Mouse (Mus musculus): ENCODE results near the gene Arhgef17.

The Arhgef17 gene

GRCm38 (mm10) chr7:100941169-100941568 is 9.3 kb upstream of the Arhgef17 start:
- no peak for DNase-seq (ENCODE audit: low spot score)

- no peak for DNase-seq (ENCODE audit: low spot score)
Observed at GRCm38 (mm10) chr7:100938106-100938505, 6.2 kb upstream of the Arhgef17 start.

- DNase-seq (ENCODE audit: low spot score) = no peak
Observed at GRCm38 (mm10) chr7:100937481-100937880, 5.6 kb upstream of the Arhgef17 start.

- no peak for DNase-seq (ENCODE audit: low spot score)
Observed at GRCm38 (mm10) chr7:100933520-100933919, 1.6 kb upstream of the Arhgef17 start.

- DNase-seq (ENCODE audit: low spot score) = peak; percentile 80
Observed at GRCm38 (mm10) chr7:100932481-100933007, 637 bp upstream of the Arhgef17 start.

- no peak for DNase-seq (ENCODE audit: low spot score)
Observed at GRCm38 (mm10) chr7:100931316-100931925, 486 bp downstream of the Arhgef17 start.

GRCm38 (mm10) chr7:100930619-100931315 is 1.1 kb downstream of the Arhgef17 start:
- no peak for DNase-seq (ENCODE audit: low spot score)

- DNase-seq (ENCODE audit: low spot score) = no peak
Observed at GRCm38 (mm10) chr7:100929639-100930303, 2.1 kb downstream of the Arhgef17 start.

- DNase-seq (ENCODE audit: low spot score) = no peak
Observed at GRCm38 (mm10) chr7:100928456-100928855, 3.5 kb downstream of the Arhgef17 start.

GRCm38 (mm10) chr7:100927287-100928000 is 4.5 kb downstream of the Arhgef17 start:
- DNase-seq (ENCODE audit: low spot score) = no peak

- DNase-seq (ENCODE audit: low spot score) = no peak
Observed at GRCm38 (mm10) chr7:100926311-100926923, 5.5 kb downstream of the Arhgef17 start.

- no peak for DNase-seq (ENCODE audit: low spot score)
Observed at GRCm38 (mm10) chr7:100924674-100925445, 7.0 kb downstream of the Arhgef17 start.

GRCm38 (mm10) chr7:100924200-100924599 is 7.7 kb downstream of the Arhgef17 start:
- DNase-seq (ENCODE audit: low spot score) = no peak

GRCm38 (mm10) chr7:100922907-100923306 is 9.0 kb downstream of the Arhgef17 start:
- DNase-seq (ENCODE audit: low spot score) = no peak

- no peak for DNase-seq (ENCODE audit: low spot score)
Observed at GRCm38 (mm10) chr7:100921289-100921688, 10.6 kb downstream of the Arhgef17 start.

GRCm38 (mm10) chr7:100919809-100920107 is 12.1 kb downstream of the Arhgef17 start:
- DNase-seq (ENCODE audit: low spot score) = no peak

GRCm38 (mm10) chr7:100919006-100919808 is 12.7 kb downstream of the Arhgef17 start:
- DNase-seq (ENCODE audit: low spot score) = no peak

- no peak for DNase-seq (ENCODE audit: low spot score)
Observed at GRCm38 (mm10) chr7:100918176-100918575, 13.7 kb downstream of the Arhgef17 start.

- no peak for DNase-seq (ENCODE audit: low spot score)
Observed at GRCm38 (mm10) chr7:100917751-100918150, 14.2 kb downstream of the Arhgef17 start.

- DNase-seq (ENCODE audit: low spot score) = no peak
Observed at GRCm38 (mm10) chr7:100916526-100916925, 15.4 kb downstream of the Arhgef17 start.

Data from ovary, postnatal 10 days (tissue).